Mouse (Mus musculus) spleen, adult 12 weeks (tissue): ENCODE results near the gene Srek1ip1.

Experiments used
- DNase-seq: peaks from one replicate; pipeline ENCODE4 v3.0.0; 2022; ENCODE audit warnings: low spot score

Gene Srek1ip1

DNA sequence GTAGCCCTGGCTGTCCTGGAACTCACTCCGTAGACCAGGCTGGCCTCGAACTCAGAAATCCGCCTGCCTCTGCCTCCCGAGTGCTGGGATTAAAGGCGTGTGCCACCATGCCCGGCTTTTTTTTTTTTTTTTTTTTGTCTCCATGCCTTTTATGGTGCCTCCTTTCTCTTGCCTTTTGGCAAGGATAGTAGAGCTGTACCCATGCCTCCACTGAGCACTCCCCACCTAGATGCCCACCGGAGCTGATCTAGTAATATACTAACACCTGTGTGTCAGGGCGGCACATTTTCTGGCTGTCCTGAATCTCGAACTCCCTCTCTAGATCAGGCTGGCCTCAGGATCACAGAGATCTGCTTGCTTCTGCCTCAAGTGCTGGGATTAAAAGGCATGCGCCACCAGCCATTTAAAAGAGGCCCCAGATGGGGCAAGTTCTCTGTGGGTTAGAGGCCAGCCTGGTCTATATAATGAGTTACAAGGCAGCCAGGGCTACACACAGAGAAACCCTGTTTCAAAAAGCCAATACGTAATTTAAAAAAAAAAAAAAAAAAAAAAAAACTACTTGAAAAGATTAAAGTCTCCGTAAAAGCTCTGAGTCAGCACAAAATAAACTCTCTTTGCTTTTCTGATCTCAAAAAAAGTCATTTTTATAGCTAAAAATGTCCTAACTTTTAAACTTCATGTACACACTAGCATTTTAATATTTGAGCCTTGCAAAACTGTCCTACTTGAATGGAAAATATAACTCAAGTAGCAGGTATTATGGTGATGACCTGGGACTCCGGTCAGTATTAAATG, 51.2 kb downstream of the Srek1ip1 start:
- no peak for DNase-seq

DNA sequence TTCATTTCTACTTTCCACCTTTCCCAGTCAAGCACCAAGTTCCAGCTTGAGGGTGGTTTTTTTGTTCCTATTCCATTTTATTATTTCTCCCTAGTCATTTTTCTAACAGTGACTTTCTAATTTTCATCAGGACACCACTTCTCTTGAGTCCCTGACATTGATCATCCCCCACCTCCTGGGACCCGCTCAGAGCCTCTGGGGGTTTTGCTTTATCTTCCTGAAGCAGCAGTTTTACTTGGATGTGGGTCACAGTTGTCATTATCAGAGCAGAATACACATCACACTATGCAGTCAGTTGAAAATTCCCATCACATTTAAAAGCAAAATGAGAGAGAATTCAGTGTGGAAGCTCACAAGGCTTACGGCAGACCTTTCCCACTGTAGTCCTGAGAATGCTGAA, 61.4 kb downstream of the Srek1ip1 start:
- no peak for DNase-seq

DNA sequence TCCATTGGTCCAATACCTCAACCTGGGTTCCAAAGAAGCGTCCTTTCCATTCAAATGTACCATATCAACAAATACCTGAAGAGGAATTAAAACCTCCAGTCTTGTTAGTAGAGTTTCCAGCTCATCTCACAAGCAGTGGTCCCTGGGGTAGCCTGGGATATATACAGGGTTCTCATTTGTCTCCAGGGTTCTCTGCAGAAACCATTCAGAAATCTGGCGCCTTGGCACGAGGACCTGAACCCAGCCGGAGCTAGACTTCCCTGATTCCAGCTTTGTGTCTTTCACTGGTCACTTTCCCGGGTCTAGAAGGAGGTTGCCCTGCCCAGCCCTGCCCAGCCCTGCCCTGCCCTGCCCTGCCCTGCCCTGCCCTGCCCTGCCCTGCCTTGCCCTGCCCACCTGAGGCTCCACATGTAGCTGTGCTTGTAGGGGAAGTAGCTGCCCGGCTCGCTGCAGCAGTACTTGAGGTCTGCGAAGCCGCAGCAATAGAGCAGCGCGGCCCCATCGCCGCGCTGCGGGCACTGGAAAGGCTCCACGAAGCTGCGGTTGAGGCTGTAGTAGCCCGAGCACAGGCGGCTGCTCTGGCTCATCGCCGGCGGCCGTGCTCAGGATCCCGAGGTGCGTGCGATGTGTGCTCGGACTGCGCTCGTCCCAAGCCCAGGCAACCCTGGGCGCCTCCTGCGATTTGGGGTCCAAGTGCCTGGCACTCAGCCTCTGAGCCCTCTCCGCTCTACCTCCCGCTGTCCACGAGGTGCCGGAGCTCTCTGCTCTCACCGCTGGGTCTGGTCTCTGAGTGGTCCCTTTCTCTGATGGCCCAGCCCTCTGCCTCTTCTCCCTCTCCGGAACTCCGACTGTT, 71.1 kb downstream of the Srek1ip1 start, which contains the start of gene Shisal2b:
Gene Shisal2b, minus strand, starts transcription at position 767 of the 853 bp plus-strand sequence.
- no peak for DNase-seq

DNA sequence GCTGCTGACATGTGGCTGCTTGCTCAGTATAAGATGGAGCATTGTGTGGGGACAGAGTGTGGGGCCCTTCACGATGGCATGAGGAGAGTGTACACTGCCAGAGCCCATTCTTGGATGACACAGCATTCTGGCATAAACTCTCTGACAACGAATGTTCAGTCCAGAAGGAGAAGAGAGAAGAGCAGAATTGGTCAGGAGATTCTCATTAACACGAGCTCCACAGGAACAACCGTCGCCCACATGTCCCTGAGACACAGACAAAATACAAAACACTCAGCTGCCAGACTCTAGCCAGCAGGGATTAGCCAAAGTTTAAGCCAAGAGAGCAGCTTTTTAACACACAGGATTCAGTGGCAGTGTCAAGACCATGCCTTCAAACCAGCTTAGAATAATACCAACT, 74.4 kb downstream of the Srek1ip1 start:
- no peak for DNase-seq

DNA sequence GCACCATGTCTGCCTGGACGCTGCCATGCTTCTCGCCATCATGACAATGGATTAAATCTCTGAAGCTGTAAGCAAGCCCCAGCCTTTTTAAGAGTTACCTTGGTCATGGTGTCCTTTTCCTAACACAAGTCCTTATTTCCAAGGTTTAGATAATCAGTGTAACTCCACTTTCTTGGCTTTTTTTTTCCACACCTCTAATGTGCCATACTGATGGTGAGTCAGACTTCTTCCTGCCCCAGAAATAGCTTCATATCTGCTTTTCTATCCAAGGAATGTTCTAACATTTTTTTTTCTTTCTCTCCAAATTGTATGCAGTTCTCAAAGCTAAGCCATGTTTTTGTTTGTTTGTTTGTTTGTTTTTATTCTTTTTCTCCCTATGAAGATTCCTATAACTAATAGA, 77.6 kb downstream of the Srek1ip1 start:
- DNase-seq: no peak

DNA sequence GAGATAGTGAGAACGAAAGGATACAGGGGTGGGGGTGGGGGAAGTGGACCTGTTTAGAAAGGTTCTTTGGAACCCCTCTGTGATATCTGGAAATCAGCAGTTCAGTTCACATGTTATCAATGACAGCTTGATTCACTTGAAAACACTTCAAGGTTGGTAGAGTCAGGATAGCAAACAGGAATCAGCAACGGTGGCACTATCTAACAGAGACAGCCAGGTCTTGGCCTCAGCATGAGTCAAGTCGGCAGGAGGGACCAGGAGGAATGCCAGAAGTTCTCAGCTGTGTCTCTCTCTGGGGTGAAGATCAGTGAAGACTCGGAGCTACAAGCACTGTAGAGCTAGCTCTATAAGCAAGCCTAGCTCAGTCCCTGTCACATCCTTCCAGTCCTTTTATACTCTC, 86.2 kb downstream of the Srek1ip1 start:
- no peak for DNase-seq

DNA sequence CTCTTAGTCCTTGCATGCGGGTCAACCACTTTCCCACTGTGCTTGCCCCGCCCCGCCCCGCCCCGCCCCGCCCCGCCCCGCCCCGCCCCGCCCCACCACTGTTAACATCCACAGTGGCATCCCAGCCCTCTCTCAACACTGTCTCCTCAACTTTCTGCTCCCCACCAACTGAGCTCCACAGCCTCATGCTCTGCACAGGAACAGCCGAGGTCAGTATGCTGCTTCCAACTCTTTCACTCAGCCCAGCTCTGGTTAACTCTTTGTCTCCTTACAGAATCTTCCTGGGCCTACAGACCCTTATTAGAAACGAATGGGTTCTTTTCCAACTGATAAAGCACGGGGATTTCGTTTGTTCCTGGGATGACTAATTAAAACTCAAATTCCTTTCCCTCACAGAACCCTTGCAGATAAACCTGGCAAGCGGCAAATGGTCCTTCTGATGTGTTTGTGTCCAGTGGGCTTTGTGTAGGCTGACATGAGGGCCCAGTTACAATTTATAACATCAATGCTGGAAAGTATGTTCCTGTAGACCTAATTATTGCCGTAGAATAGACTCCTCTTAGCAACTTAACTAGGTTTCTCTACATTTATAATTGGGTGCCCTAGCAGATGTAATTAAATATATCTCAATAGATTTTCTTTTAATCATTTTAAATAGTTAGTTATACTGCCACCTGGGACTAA, 91.4 kb downstream of the Srek1ip1 start:
- no peak for DNase-seq

DNA sequence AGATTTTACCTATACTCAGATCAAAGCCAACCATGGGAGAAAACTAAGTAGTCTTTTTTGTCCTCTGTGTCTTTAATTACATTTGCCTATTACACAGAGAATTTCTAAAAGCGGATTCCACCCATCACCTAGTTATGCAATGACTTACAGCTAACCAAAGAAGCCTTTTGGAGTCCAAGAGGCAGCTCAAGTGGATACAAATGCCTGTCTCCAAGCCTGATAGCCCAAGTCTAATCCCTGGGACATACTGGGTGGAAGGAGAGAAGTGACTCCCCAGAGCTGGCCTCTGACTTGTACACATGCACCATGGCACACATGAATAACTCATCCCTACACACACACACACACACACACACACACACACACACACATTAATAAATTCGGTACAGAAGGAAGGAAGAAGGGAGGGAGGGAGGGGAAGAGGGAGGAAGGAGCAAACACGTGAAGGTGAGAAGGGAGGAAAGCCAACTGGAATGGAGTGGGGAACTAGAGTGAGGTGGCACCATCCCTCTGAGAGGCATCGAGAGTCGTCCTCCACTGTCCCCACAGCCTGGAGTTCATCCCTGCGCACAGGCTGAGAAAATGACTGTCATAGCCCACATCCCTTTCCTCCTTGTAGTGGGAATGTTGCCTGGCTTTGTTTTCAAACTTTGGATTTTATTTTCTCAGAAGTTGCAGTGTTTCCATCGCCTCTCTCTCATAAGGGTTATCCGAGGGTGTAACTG, 94.2 kb downstream of the Srek1ip1 start:
- DNase-seq: no peak
